Mouse (Mus musculus): ENCODE measurements around the gene Izumo4. TPM values are rescaled to one million over a fixed set of nuclear protein-coding genes. Genes with fewer than 3 reads are reported as not detected.

Izumo4 gene
- polyA plus RNA-seq (2012; fragmentation: generic; extraction: Trizol) = 10 to 100 TPM in 1 of 2 experiments, 1 to 10 TPM in 1; 2.2 to 31.4 TPM

GRCm38 (mm10) chr10:80701721-80702535, at the start of gene Izumo4, which contains the start of gene Mob3a:
Izumo4 (plus strand) TSS chr10:80702184.
Mob3a (minus strand) TSS chr10:80701977.

GRCm38 (mm10) chr10:80656863-80657623, 44.9 kb upstream of the Izumo4 start, which contains the start of gene Btbd2:
Btbd2 (minus strand) TSS chr10:80657071.

GRCm38 (mm10) chr10:80677942-80678436, 24.0 kb upstream of the Izumo4 start, which contains the start of gene Mknk2:
Mknk2 (minus strand) TSS chr10:80678112.

DNA sequence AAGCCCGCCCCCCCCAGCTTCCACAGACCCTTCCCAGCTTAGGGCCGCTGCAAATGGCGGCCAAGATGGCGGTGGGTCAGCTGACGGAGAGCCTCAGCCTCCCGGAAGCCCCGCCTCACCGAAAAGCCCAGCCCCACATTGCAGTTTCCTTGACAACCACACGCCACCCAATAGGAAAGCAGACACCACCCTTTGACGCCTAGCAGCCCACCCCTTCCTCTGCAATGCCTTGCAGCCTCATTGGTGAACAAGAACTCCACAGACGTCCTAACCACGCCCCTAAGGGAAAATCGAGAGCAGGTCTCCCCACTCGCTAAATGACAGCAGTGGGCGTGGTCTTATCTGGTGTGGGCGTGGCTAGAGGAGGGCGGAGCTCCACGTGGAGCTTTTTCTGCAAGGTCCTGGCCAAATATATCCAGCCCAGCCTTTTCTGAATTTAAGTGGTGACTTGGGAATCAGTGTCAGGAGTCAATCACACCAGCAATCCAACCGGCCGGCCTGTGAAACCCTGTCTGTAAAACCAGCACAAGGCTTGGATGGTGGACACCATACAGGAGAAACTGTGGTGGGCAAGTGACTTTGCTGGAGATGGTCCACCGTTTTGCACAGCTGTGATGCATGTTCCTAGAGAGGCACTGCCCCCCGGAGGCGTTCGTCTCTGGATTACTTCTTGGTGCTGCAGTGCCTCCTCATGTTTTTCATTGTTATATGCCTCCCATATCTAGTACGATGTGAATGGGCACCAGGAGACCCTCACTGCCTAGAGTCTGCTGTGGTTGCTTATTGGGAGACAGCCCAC, 40.4 kb downstream of the Izumo4 start, which contains the start of gene Ap3d1:
Gene Ap3d1 (minus strand): TSS at position 85 of the 799 bp plus-strand sequence.

DNA sequence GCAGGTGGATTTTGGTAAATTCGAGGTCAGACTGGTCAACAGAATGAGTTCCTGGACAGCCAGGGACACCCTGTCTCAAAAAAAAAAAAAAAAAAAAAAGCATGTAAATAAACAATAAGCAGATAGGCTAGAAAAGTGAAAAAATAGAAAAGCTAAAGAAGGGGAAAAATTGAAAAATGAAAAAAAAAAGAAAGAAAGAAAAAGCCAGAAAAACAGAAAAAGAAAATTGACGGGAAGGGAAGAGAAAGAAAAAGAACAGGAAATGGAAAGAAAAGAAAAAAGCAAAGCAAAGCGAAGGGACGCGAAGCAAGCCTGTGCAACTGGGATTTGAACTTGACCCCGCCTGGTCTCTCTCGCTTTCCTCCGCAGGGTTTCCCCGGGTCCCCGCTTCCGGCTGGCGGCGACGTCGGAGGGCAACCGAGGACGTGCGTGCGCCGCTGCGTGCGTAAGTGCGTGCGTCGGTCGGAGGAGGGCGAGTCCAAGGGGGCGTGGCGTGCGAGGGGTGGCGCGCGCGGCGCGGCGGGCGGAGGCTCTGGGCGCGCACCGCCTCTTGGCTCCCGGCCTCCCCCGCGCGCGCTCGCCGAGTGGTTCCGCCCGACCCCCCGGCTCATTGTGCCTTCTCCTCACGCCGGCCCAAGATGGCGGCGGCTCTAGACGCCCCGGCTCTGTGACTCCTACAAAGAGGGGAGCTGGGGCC, 52.8 kb downstream of the Izumo4 start, which contains the start of gene Dot1l:
Gene Dot1l (plus strand): TSS at position 613 of the 697 bp plus-strand sequence.

Other genes starting within 250 kb of the Izumo4 start
- gene Onecut3, start 207.3 kb upstream of the Izumo4 start, polyA plus RNA-seq (2012; fragmentation: generic; extraction: Trizol) = under 1 TPM; under 0.01 to 0.01 TPM
- gene Atp8b3, start 163.1 kb upstream of the Izumo4 start, polyA plus RNA-seq (2012; fragmentation: generic; extraction: Trizol) = under 1 TPM; 0.29 to 0.77 TPM
- 10 to 100 TPM; 13.6 to 30.1 TPM for gene Rexo1, start 140.6 kb upstream of the Izumo4 start, polyA plus RNA-seq (2012; fragmentation: generic; extraction: Trizol)
- 10 to 100 TPM; 14.7 to 17.8 TPM for gene Klf16, start 124.9 kb upstream of the Izumo4 start, polyA plus RNA-seq (2012; fragmentation: generic; extraction: Trizol)
- 100 to 1,000 TPM; 189 to 208 TPM for gene Abhd17a, start 111.8 kb upstream of the Izumo4 start, polyA plus RNA-seq (2012; fragmentation: generic; extraction: Trizol)
- 100 to 1,000 TPM in 1 of 2 experiments, 10 to 100 TPM in 1; 96.1 to 132 TPM for gene Scamp4, start 99.3 kb upstream of the Izumo4 start, polyA plus RNA-seq (2012; fragmentation: generic; extraction: Trizol)
- 10 to 100 TPM; 10.3 to 12.6 TPM for gene Adat3, start 99.3 kb upstream of the Izumo4 start, polyA plus RNA-seq (2012; fragmentation: generic; extraction: Trizol)
- 1 to 10 TPM in 1 of 2 experiments, under 1 TPM in 1; 0.39 to 1.4 TPM for gene Gm49322, start 96.2 kb upstream of the Izumo4 start, polyA plus RNA-seq (2012; fragmentation: generic; extraction: Trizol)
- gene Csnk1g2, start 79.3 kb upstream of the Izumo4 start, polyA plus RNA-seq (2012; fragmentation: generic; extraction: Trizol) = 100 to 1,000 TPM; 224 to 226 TPM
- gene Btbd2, start 45.1 kb upstream of the Izumo4 start, polyA plus RNA-seq (2012; fragmentation: generic; extraction: Trizol) = 100 to 1,000 TPM in 1 of 2 experiments, 10 to 100 TPM in 1; 54.5 to 122 TPM
- 100 to 1,000 TPM in 1 of 2 experiments, 10 to 100 TPM in 1; 50.6 to 131 TPM for gene Mknk2, start 24.1 kb upstream of the Izumo4 start, polyA plus RNA-seq (2012; fragmentation: generic; extraction: Trizol)
- gene Mob3a, start 207 bp upstream of the Izumo4 start, polyA plus RNA-seq (2012; fragmentation: generic; extraction: Trizol) = 10 to 100 TPM; 19.8 to 24.3 TPM
- 10 to 100 TPM; 37.2 to 87.2 TPM for gene Ap3d1, start 40.1 kb downstream of the Izumo4 start, polyA plus RNA-seq (2012; fragmentation: generic; extraction: Trizol)
- gene Dot1l, start 53.0 kb downstream of the Izumo4 start, polyA plus RNA-seq (2012; fragmentation: generic; extraction: Trizol) = 10 to 100 TPM in 1 of 2 experiments, 1 to 10 TPM in 1; 2.9 to 12.0 TPM
- gene Sf3a2, start 96.0 kb downstream of the Izumo4 start, polyA plus RNA-seq (2012; fragmentation: generic; extraction: Trizol) = 100 to 1,000 TPM in 1 of 2 experiments, 10 to 100 TPM in 1; 97.6 to 167 TPM
- 10 to 100 TPM; 64.7 to 99.4 TPM for gene Plekhj1, start 96.4 kb downstream of the Izumo4 start, polyA plus RNA-seq (2012; fragmentation: generic; extraction: Trizol)
- 1 to 10 TPM in 1 of 2 experiments, under 1 TPM in 1; 0.25 to 1.2 TPM for gene Amh, start 103.1 kb downstream of the Izumo4 start, polyA plus RNA-seq (2012; fragmentation: generic; extraction: Trizol)
- under 1 TPM in 1 of 2 experiments, not detected in 1; 0.94 TPM for gene Jsrp1, start 111.3 kb downstream of the Izumo4 start, polyA plus RNA-seq (2012; fragmentation: generic; extraction: Trizol)
- gene Oaz1, start 124.5 kb downstream of the Izumo4 start, polyA plus RNA-seq (2012; fragmentation: generic; extraction: Trizol) = 1,000 to 10,000 TPM; 1,765 to 2,268 TPM
- under 1 TPM; 0.01 to 0.07 TPM for gene Lingo3, start 141.9 kb downstream of the Izumo4 start, polyA plus RNA-seq (2012; fragmentation: generic; extraction: Trizol)
- gene Lsm7, start 153.0 kb downstream of the Izumo4 start, polyA plus RNA-seq (2012; fragmentation: generic; extraction: Trizol) = 100 to 1,000 TPM; 321 to 392 TPM
- 10 to 100 TPM; 16.7 to 38.9 TPM for gene Sppl2b, start 153.1 kb downstream of the Izumo4 start, polyA plus RNA-seq (2012; fragmentation: generic; extraction: Trizol)
- gene Tmprss9, start 169.7 kb downstream of the Izumo4 start, polyA plus RNA-seq (2012; fragmentation: generic; extraction: Trizol) = under 1 TPM; 0.01 to 0.06 TPM
- 100 to 1,000 TPM; 226 to 741 TPM for gene Timm13, start 198.8 kb downstream of the Izumo4 start, polyA plus RNA-seq (2012; fragmentation: generic; extraction: Trizol)
- gene Lmnb2, start 216.1 kb downstream of the Izumo4 start, polyA plus RNA-seq (2012; fragmentation: generic; extraction: Trizol) = 10 to 100 TPM; 12.8 to 15.5 TPM
- 10 to 100 TPM; 15.9 to 26.5 TPM for gene Gadd45b, start 227.9 kb downstream of the Izumo4 start, polyA plus RNA-seq (2012; fragmentation: generic; extraction: Trizol)

All from C3H10T1/2 (cell line).